Mouse (Mus musculus): ENCODE measurements around the gene Hectd3.

Gene Hectd3

DNA sequence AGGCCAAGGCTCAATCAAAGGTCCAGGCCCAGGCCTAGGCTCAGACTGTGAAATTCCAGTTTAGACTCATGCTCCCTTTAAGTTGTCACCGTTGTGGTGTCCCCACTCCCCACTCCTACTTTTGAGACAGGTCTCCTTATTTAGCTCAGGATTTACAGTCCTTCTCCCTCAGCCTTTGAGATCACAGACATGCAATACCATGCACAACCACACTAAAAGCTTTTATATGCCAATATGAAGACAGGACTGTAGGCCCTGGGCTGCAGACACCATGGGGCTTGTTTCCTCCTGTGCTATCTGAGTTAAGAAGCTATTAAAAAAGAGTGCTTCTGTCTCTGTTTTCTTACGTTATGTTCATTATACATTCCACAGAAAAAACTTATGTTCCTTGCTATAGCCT lies 22.6 kb downstream of the Hectd3 start:
- DNase-seq (ENCODE audit: low read depth, low spot score), result no peak

DNA sequence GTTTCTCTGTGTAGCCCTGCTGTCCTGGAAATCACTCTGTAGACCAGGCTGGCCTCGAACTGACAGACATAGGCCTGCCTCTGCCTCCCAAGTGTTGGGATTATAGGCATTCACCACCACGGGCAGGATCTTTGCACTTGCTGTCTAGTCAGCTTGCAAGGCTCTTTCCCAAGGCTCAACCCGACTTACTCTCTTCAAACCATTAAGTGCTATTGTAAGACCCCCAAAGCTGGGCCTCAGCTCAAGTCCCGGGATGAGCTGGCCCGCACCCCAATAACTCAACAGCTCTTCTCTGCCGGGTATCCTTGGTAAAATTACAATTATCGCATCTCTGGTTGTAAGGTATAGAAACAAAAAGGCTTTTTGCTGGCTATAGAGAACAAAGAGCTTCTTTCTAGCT lies 23.2 kb downstream of the Hectd3 start:
- no peak for DNase-seq (ENCODE audit: low read depth, low spot score)

DNA sequence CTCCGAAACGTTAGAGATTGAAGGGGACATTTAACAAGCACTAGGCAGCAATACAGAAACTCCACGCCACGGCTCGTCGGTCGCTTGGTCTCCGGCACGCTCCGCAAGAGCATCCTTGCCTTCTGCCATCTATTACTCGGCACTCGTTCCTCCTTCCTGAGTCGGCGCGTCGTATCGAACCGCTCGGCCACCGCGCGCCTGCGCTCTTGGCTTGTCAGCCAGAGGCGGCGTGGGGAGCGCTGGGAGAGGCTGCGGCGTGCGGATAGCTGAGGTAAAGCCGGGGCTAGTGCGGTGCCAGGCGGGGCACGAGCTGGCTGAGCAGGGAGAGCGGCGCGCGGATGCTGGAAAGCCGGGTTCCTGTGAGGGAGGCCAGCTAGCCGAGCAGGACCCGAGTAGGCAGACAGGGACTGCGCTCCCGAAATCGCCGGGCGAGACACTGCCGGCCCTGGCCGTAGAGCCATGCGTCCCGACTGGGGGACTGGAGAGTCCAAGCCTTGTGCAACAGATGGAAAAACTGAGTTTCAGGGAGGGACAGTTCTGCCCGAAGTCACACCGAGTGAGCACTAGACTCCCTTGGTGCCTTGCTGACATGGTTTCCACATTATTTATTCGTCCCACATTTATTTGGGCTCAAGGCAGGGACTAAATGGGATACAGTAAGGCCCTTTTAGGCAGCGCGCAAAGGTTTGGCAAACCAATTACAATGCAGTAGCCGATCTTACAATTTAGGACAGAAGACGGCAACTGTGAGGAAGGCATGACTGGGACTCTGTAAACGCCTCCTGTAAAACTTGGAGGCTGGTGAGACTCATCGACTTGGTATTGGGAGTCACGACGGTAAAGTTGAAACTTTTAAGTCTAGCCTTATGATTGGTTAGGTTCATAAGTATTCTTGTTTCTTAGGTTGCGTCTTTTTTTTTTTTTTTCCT lies 24.4 kb downstream of the Hectd3 start, which contains the start of gene Eif2b3:
TSS of gene Eif2b3 (plus strand) at position 197 of the 929 bp plus-strand sequence.
- peak; percentile 86 for DNase-seq (ENCODE audit: low read depth, low spot score)

DNA sequence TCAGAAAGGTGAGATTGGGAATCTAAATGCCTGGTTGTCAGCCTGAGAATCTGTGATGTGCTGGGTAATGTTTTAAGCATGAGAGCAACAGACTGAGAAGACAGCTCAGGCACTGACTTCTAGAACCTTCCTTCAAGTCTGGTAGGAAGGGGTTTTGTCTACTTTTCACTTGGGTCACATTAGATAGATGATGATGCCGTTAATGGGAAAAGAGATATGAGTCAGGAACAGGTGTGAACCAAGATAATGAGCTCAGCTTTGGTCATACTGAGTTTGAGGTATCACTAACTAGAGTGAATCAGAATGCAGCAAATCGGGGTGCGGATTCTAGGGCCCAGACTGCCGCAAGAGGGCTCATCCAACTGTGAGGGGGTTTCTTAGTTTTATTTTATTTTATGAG lies 28.4 kb downstream of the Hectd3 start:
- DNase-seq (ENCODE audit: low read depth, low spot score), result no peak

DNA sequence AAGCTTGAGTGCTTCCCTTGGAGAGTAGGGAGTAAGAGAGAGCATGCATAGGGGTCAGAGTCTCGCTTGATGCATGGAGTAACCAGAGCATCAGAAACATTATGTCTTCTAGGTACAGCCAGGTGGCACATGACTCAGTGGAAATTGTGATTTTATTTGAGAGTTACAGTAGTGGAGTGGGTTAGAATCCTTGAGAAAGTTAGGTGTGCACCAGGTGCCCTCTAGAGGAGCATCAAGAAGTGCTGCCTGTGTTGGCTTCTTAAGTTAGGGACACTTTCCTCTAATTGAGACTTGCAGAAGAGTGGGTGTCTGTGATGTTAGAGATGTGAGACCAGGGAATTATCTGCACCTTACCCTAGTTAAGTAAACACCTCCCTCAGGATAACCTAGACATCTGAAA lies 36.0 kb downstream of the Hectd3 start:
- no peak for DNase-seq (ENCODE audit: low read depth, low spot score)

DNA sequence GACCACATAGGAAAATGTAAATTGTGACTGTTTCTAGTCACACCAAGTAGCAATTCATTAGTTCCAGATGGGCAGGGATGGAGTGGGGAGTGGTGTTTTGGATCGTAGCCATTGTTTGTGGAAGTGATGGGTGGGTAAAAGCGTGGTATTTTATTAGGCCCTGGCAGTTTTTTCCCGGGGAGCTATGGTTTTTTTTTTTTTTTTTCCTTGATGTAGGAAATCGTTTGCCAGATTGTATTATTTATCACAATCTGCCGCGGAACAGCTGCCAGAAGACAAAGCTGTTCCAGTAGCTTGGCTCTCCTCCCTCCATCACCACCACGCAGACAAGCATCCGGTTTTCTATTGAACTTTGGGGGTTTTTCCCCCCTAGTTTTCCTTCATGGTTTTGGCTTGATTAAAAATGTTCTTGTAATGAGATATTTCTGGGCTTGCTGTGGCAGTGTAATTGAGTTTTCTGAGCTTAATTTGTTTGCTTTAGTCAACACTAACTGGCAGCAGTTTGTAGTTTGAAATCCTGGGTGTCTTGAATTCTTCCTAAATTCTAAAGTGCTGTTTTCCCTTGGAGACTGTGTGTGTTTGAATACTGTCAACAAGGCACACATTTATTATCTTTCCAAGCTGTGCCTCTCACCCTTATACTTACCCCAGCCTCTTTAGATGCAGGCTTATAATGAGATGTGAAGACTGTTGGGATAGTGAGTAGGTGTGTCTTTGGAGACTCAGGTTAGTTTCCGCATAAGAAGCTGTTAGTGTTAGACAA lies 45.0 kb downstream of the Hectd3 start:
- DNase-seq (ENCODE audit: low read depth, low spot score), result peak; percentile 48

DNA sequence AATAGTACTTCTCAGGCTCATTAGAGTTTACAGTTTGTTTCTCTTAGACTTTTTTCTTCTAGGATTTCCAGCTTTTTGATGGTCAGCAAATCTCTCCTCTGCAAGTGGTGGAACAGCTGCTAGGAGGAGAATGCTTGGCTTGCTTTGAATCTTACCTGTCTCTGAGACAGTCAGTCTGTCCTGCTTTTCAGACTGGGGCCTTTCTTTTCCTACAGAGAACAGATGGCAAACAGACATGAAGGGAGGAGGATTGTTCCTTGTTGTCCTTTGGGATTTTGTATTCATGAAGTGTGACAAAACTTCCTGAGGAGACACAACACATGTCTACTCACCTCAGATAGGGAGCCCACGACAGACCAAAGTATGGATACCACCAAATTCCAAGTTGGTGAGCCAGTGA lies 45.7 kb downstream of the Hectd3 start:
- DNase-seq (ENCODE audit: low read depth, low spot score), result no peak

DNA sequence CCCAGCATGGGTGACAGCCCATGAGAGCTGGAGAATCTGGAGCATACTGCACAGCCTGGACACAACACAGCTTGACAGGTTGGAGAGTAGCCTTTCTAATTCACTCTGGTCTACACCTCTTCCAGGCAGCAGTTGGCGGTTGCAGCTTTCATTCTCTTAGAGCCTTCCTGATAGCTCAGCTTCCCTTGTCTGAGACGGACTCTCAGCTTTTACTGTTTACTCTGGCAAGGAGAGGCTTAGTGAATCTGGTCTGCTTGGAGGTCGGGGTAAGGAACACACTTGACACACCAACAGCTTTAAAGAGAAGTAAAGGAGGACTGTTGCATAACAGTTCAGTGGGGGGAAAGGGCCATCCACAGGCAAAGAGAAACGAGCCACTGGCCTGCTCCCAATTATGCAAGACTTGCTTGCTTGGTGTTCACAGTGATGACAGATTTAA lies 46.2 kb downstream of the Hectd3 start:
- peak; percentile 83 for DNase-seq (ENCODE audit: low read depth, low spot score)

DNA sequence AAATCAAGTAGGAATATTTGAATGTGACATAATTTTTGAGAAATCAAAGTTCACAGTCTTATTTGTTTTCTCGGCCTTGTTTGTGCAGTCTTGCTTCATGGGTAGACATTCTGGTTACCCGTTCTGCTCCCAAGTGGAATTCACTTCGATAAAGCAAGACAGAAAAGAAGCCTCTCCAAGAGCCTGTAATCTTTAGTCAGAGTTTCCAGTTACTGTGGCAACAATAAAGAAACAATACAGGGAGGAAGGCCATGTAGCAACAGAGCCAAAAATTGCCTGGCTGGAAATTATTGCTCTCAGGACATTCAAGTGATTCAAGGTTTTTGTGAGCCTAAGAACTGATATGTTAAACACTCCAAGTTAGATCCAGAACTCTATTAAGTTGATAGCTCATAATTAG lies 53.7 kb downstream of the Hectd3 start:
- peak; percentile 74 for DNase-seq (ENCODE audit: low read depth, low spot score)

DNA sequence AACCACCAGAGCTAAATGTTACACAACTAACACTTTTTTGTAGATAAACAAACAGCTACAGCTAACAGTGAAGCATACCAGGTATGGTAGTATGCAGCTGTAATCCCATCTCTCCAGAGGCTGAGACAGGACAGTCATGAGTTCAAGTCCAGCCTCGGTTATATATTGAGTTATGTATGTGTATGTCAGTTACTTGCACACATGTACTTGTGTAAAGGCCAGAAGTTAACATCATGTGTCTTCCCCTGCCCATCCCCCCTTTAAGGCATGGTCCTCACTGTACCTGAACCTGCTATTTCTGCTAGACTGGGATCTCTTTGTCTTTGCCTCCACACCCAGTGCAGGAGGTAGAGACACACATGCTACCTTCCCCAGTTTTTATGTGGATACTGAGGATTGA lies 54.4 kb downstream of the Hectd3 start:
- DNase-seq (ENCODE audit: low read depth, low spot score), result no peak

DNA sequence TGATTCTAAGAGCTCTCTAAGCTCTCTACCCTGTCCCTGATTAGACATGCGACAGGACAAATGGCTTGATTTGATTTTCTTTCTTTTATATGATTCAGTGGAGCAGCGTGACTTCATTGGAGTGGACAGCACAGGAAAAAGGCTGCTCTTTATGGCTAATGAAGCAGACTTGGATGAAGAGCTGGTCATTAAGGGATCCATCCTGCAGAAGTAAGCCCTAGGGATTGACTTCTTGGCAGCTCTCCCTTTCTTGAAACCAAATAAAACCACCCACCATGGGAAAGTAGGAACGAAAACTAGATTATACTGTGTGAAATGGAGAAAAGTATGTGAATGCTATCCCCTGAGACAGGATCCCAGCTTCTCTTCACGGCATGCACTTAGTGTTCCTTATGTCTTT lies 57.5 kb downstream of the Hectd3 start:
- peak; percentile 60 for DNase-seq (ENCODE audit: low read depth, low spot score)

DNA sequence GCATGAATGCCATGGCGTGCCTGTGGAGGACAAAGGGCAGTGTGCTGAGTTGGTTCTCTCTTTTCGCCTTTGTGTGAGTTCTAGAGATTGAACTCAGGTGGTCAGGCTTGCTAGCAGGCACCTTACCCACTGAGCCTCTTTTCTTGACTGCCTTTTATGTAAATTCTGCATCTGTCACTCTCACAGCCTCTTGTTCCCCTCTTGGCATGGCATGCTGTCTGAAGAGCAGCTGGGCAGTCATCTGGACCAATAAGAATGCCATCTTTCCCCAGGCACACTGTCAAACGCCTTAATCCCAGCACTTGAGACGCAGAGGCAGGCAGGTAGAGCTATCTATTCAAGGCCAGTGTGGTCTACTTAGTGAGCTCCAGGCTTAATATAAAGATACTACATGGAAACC lies 58.8 kb downstream of the Hectd3 start:
- DNase-seq (ENCODE audit: low read depth, low spot score), result no peak

All from skeletal muscle tissue, adult 2 months (tissue).